ENCODE assay signal across 8 mouse cellular contexts in genomic region chr15:85668871-85669651, GRCm38 (mm10).
A peak's percentile ranks its signal among the peaks of the same experiment; 100 is the strongest.
DNase-seq lines count a peak whose midpoint lies in the region; ATAC-seq and TF ChIP-seq lines count a peak whose summit lies in the region.

No protein-coding gene starts in this region.

- WGBS in cerebellum, adult 2 months: 2% methylated on average over 9 of the region's 9 CpGs
- WGBS in liver, adult 2 months: 13% methylated on average over 9 of the region's 9 CpGs
- 48% methylated on average over 9 of the region's 9 CpGs for WGBS in liver, embryonic 12.5 days (ENCODE audit: insufficient replicate concordance)
- 66% methylated on average over 9 of the region's 9 CpGs for WGBS in midbrain, embryonic 13.5 days

- H3K79me2 ChIP-seq in liver, adult 2 months (ENCODE audit: control insufficient read depth, insufficient read depth, low read length): peaks cover 26% of the 10 kb centered on the region

- H3K4me3 ChIP-seq in cerebellum, adult 2 months (replicated peaks; ENCODE audit: insufficient read depth, low read depth, low read length): peak overlapping the region; percentile 37
- H3K4me3 ChIP-seq in liver, adult 2 months (ENCODE audit: insufficient read depth, low read depth, low read length): no peak overlapping the region; the same call in 1 of the 2 replicates
- H3K4me3 ChIP-seq in liver, embryonic 12.5 days: no peak overlapping the region
- H3K4me3 ChIP-seq in embryonic fibroblast, embryonic 13.5 days (ENCODE audit: insufficient read depth, low read length): no peak overlapping the region
- no peak overlapping the region; the same call in 1 of the 2 replicates for H3K4me3 ChIP-seq in midbrain, embryonic 13.5 days (replicated peaks)

- TF ChIP-seq POLR2A in cerebellum, adult 2 months (IDR thresholded peaks at IDR 0.05; ENCODE audit: borderline replicate concordance, insufficient read depth, low read length): no peak
- no peak for TF ChIP-seq POLR2A in liver, adult 2 months (IDR thresholded peaks at IDR 0.05; ENCODE audit: extremely low read depth, insufficient read depth, low read length)
- peak; percentile 14; the same call in 1 of the 2 replicates for TF ChIP-seq POLR2A in embryonic fibroblast, embryonic 13.5 days (IDR thresholded peaks at IDR 0.05; ENCODE audit: low read depth, low read length)

- peaks cover 7% of the 10 kb centered on the region for H3K4me1 ChIP-seq in cerebellum, adult 2 months (ENCODE audit: control insufficient read depth, insufficient read depth, low read length)
- peaks cover 11% of the 10 kb centered on the region for H3K4me1 ChIP-seq in liver, adult 2 months (ENCODE audit: control insufficient read depth, insufficient read depth, low read length)
- no peaks in the 10 kb centered on the region for H3K4me1 ChIP-seq in liver, embryonic 12.5 days
- H3K4me1 ChIP-seq in embryonic fibroblast, embryonic 13.5 days (ENCODE audit: control insufficient read depth, insufficient read depth, low read length): peaks cover 2% of the 10 kb centered on the region; the same call in 1 of the 2 replicates
- peaks cover 33% of the 10 kb centered on the region for H3K4me1 ChIP-seq in midbrain, embryonic 13.5 days (replicated peaks)

- no peak for TF ChIP-seq CTCF in cerebellum, adult 2 months (IDR thresholded peaks at IDR 0.05; ENCODE audit: borderline replicate concordance, insufficient read depth, low read depth, low read length)
- TF ChIP-seq CTCF in liver, adult 2 months (IDR thresholded peaks at IDR 0.05; ENCODE audit: low read depth, low read length): no peak
- TF ChIP-seq CTCF in embryonic fibroblast, embryonic 13.5 days (IDR thresholded peaks at IDR 0.05; ENCODE audit: borderline replicate concordance, insufficient read depth, low read length): no peak

- no peaks in the 10 kb centered on the region for H3K27me3 ChIP-seq in cerebellum, adult 2 months (ENCODE audit: control insufficient read depth, insufficient read depth, low read length)
- no peaks in the 10 kb centered on the region for H3K27me3 ChIP-seq in liver, adult 2 months (ENCODE audit: control insufficient read depth, insufficient read depth, low read length)
- H3K27me3 ChIP-seq in liver, embryonic 12.5 days (replicated peaks): peaks cover 83% of the 10 kb centered on the region
- peaks cover 79% of the 10 kb centered on the region for H3K27me3 ChIP-seq in midbrain, embryonic 13.5 days

- no peak overlapping the region for H3K4me2 ChIP-seq in liver, embryonic 12.5 days
- no peak overlapping the region; the same call in 1 of the 2 replicates for H3K4me2 ChIP-seq in midbrain, embryonic 13.5 days (replicated peaks)

- H3K27ac ChIP-seq in cerebellum, adult 2 months (ENCODE audit: insufficient read depth, low read length): peak overlapping the region; percentile 100
- H3K27ac ChIP-seq in liver, adult 2 months (replicated peaks; ENCODE audit: insufficient read depth, low read depth, low read length): peak overlapping the region; percentile 97
- H3K27ac ChIP-seq in liver, embryonic 12.5 days: no peak overlapping the region
- peak overlapping the region; percentile 98 for H3K27ac ChIP-seq in embryonic fibroblast, embryonic 13.5 days (ENCODE audit: insufficient read depth, low read length)
- H3K27ac ChIP-seq in midbrain, embryonic 13.5 days: peak overlapping the region; percentile 96

- DNase-seq in cerebellum, adult 2 months: peak in 1 of 2 experiments; percentile 44
- no peak for DNase-seq in cerebellum, postnatal 14 days
- no peak for DNase-seq in liver, adult 2 months (ENCODE audit: extremely low read depth, low read depth, low spot score)
- DNase-seq in frontal cortex, postnatal 25 days (ENCODE audit: low spot score in 2 of 2): no peak
- no peak for DNase-seq in thymus, postnatal 25 days

- ATAC-seq in liver, embryonic 12.5 days: no peak
- no peak for ATAC-seq in midbrain, embryonic 13.5 days

- H3K36me3 ChIP-seq in liver, adult 2 months (ENCODE audit: control insufficient read depth, insufficient read depth, low read length): no peaks in the 10 kb centered on the region
- no peaks in the 10 kb centered on the region for H3K36me3 ChIP-seq in liver, embryonic 12.5 days
- H3K36me3 ChIP-seq in midbrain, embryonic 13.5 days: no peaks in the 10 kb centered on the region; the same call in 1 of the 2 replicates

- peak overlapping the region; percentile 68 for H3K9ac ChIP-seq in liver, adult 2 months (ENCODE audit: low read depth, low read length)
- no peak overlapping the region for H3K9ac ChIP-seq in liver, embryonic 12.5 days
- H3K9ac ChIP-seq in midbrain, embryonic 13.5 days (replicated peaks): no peak overlapping the region; the same call in 1 of the 2 replicates

- H3K9me3 ChIP-seq in liver, embryonic 12.5 days (replicated peaks): no peaks in the 10 kb centered on the region
- no peaks in the 10 kb centered on the region for H3K9me3 ChIP-seq in midbrain, embryonic 13.5 days
